In genomic region chr2:19142586-19142985, GRCm38 (mm10) we compare ENCODE assay signal across 25 mouse cellular contexts. TPM values are rescaled to one million over a fixed set of nuclear protein-coding genes. Genes with fewer than 3 reads are reported as not detected.
A peak's percentile ranks its signal among the peaks of the same experiment; 100 is the strongest.
DNase-seq lines count a peak whose midpoint lies in the region; ATAC-seq and TF ChIP-seq lines count a peak whose summit lies in the region.
"Had no signal": no experiment of that assay in that cellular context is flagged by ENCODE, and none has a peak within 500 bp of the region (broad histone marks: within the 10 kb centered on the region; RNA-seq: fewer than 3 reads in every experiment).

No protein-coding gene starts in this region.

- WGBS in kidney, adult 2 months: 15% methylated on average over 2 of the region's 2 CpGs
- 20% methylated on average over 2 of the region's 2 CpGs for WGBS in kidney, embryonic 14.5 days
- 61% methylated on average over 2 of the region's 2 CpGs for WGBS in liver, embryonic 12.5 days (ENCODE audit: insufficient replicate concordance)

- no peak overlapping the region for H3K4me2 ChIP-seq in kidney, embryonic 14.5 days (replicated peaks; ENCODE audit: low read depth, low read length)
- no peak overlapping the region for H3K4me2 ChIP-seq in liver, embryonic 12.5 days
- H3K4me2 ChIP-seq: embryonic facial prominence, embryonic 12.5 days; midbrain, embryonic 13.5 days had no signal

- H3K27me3 ChIP-seq in kidney, adult 2 months (replicated peaks; ENCODE audit: control insufficient read depth, insufficient read depth, low read length): no peaks in the 10 kb centered on the region; the same call in 1 of the 2 replicates
- no peaks in the 10 kb centered on the region for H3K27me3 ChIP-seq in kidney, embryonic 14.5 days (ENCODE audit: control insufficient read depth, insufficient read depth, low read length)
- H3K27me3 ChIP-seq in liver, embryonic 12.5 days (replicated peaks): no peaks in the 10 kb centered on the region
- H3K27me3 ChIP-seq: embryonic facial prominence, embryonic 12.5 days; midbrain, embryonic 13.5 days had no signal

- no peak for TF ChIP-seq POLR2A in kidney, adult 2 months (IDR thresholded peaks at IDR 0.05; ENCODE audit: low read depth, low read length)

- peak; percentile 78 to 94 for DNase-seq in adrenal gland, adult (ENCODE audit: inconsistent age in 2 of 2, low spot score in 1 of 2)
- no peak for DNase-seq in adrenal gland, postnatal 4 days (ENCODE audit: low spot score in 2 of 2)
- DNase-seq in kidney, adult 2 months: peak; percentile 70
- peak; percentile 40 for DNase-seq in adrenal gland, postnatal 25 days
- DNase-seq in kidney, postnatal 36 days: peak; percentile 26 to 63
- no peak for DNase-seq in right cerebral cortex, postnatal 4 days
- DNase-seq: cerebellum, adult 9-11 months; gastrocnemius, postnatal 10 days; layer of hippocampus, adult 9-11 months; lung, adult 18-20 months; lung, postnatal 14 days; retina, postnatal 1 day had no signal

- H3K36me3 ChIP-seq in kidney, adult 2 months (ENCODE audit: control insufficient read depth, insufficient read depth, low read length): no peaks in the 10 kb centered on the region
- no peaks in the 10 kb centered on the region for H3K36me3 ChIP-seq in kidney, embryonic 14.5 days (ENCODE audit: control insufficient read depth, insufficient read depth, low read length)
- no peaks in the 10 kb centered on the region for H3K36me3 ChIP-seq in liver, embryonic 12.5 days
- H3K36me3 ChIP-seq: embryonic facial prominence, embryonic 12.5 days; limb, embryonic 10.5 days; midbrain, embryonic 13.5 days had no signal

- H3K27ac ChIP-seq in kidney, adult 2 months (ENCODE audit: insufficient read depth, low read depth, low read length): peak overlapping the region; percentile 83
- no peak overlapping the region for H3K27ac ChIP-seq in kidney, embryonic 14.5 days (ENCODE audit: low read depth, low read length)
- H3K27ac ChIP-seq in liver, embryonic 12.5 days: no peak overlapping the region
- H3K27ac ChIP-seq: embryonic facial prominence, embryonic 12.5 days; left cerebral cortex, adult 2 months; limb, embryonic 10.5 days; midbrain, embryonic 13.5 days; stomach, postnatal 0 days had no signal

- H3K4me1 ChIP-seq in kidney, adult 2 months (ENCODE audit: control insufficient read depth, insufficient read depth, low read length): no peaks in the 10 kb centered on the region; the same call in 1 of the 2 replicates
- H3K4me1 ChIP-seq in kidney, embryonic 14.5 days (ENCODE audit: control insufficient read depth, insufficient read depth, low read length): peaks cover 11% of the 10 kb centered on the region
- peaks cover 9% of the 10 kb centered on the region; the same call in 1 of the 2 replicates for H3K4me1 ChIP-seq in liver, embryonic 12.5 days
- H3K4me1 ChIP-seq: embryonic facial prominence, embryonic 12.5 days had no signal

- H3K9me3 ChIP-seq in kidney, embryonic 14.5 days (ENCODE audit: control insufficient read depth, low read length): no peaks in the 10 kb centered on the region
- H3K9me3 ChIP-seq in liver, embryonic 12.5 days (replicated peaks): no peaks in the 10 kb centered on the region
- H3K9me3 ChIP-seq: embryonic facial prominence, embryonic 12.5 days; limb, embryonic 10.5 days; midbrain, embryonic 13.5 days had no signal

- H3K9ac ChIP-seq in kidney, embryonic 14.5 days (ENCODE audit: low read depth, low read length): no peak overlapping the region
- H3K9ac ChIP-seq in liver, embryonic 12.5 days: no peak overlapping the region
- H3K9ac ChIP-seq: embryonic facial prominence, embryonic 12.5 days; midbrain, embryonic 13.5 days had no signal

- no peak for TF ChIP-seq CTCF in kidney, adult 2 months (conservative IDR thresholded peaks at IDR 0.05; ENCODE audit: insufficient read depth, insufficient read length, low read depth, low read length)

- no peak overlapping the region for H3K4me3 ChIP-seq in kidney, adult 2 months (ENCODE audit: insufficient read depth, low read depth, low read length)
- no peak overlapping the region for H3K4me3 ChIP-seq in kidney, embryonic 14.5 days (ENCODE audit: low read length)
- H3K4me3 ChIP-seq in liver, embryonic 12.5 days: no peak overlapping the region
- H3K4me3 ChIP-seq: embryonic facial prominence, embryonic 12.5 days; erythroblast, embryonic 14.5 days; left cerebral cortex, adult 2 months; limb, embryonic 10.5 days; midbrain, embryonic 13.5 days; myocyte had no signal

- no peak for ATAC-seq in kidney, embryonic 14.5 days (ENCODE audit: low FRiP score, low TSS enrichment)
- no peak for ATAC-seq in liver, embryonic 12.5 days
- ATAC-seq: forebrain, embryonic 14.5 days; hindbrain, embryonic 16.5 days; intestine, embryonic 16.5 days; midbrain, embryonic 13.5 days had no signal

RNA-seq across cellular contexts. Expression of gene Armc3, which starts 56.5 kb away (rescaled TPM):
- under 1 TPM; 0.14 to 0.22 TPM for total RNA-seq in adrenal gland, postnatal 4 days (2021)
- polyA plus RNA-seq in kidney, adult 2 months (2012; rRNA removed): 0.08 and 0.10 TPM in 2 replicates
- polyA plus RNA-seq in kidney, embryonic 14.5 days (2014; fragmentation: Nextera tagmentation; extraction: Ambion mirVana): 0.09 and 0.24 TPM in 2 replicates
- total RNA-seq in adrenal gland, postnatal 25 days (2021): not detected in 2 replicates
- not detected in 2 replicates for polyA plus RNA-seq in liver, embryonic 12.5 days (2016; fragmentation: Nextera tagmentation; extraction: Ambion mirVana)
- total RNA-seq: gastrocnemius, postnatal 10 days; liver, adult 2 months had no signal
- polyA plus RNA-seq: erythroblast, embryonic 14.5 days; intestine, embryonic 16.5 days; liver, adult 2 months; myocyte had no signal

Comparison
In these comparisons a context has a peak if more than half of its experiments do, and no peak if none do; other contexts are left out.
1. DNase-seq: peak in adrenal gland, adult (2 of 2), kidney, adult 2 months (single experiment), adrenal gland, postnatal 25 days (single experiment) and kidney, postnatal 36 days (2 of 2); none in adrenal gland, postnatal 4 days (0 of 2) and right cerebral cortex, postnatal 4 days (single experiment).